Mouse (Mus musculus) liver, embryonic 16.5 days (tissue): Measurements from ENCODE around the gene Gm36028. TPM values are rescaled to one million over a fixed set of nuclear protein-coding genes. Genes with fewer than 3 reads are reported as not detected.

Source experiments
- ATAC-seq: fragments of 200-750 bp; cut with Nextera tagmentation; 2 replicates; pipeline ENCODE4 v1.8.0; 2017; ENCODE audit warnings: low read depth, mild to moderate bottlenecking, moderate number of reproducible peaks, moderate library complexity
- H3K27ac ChIP-seq: fragments of 300-500 bp; sonication (generic); 2 replicates; pipeline ENCODE4 v1.5.1; 2014; ENCODE audit warnings: mild to moderate bottlenecking, low read length
- H3K27me3 ChIP-seq: fragments of 300-500 bp; sonication (generic); 2 replicates; pipeline ENCODE4 v1.6.1; 2014; ENCODE audit warnings: low read depth, low read length, mixed read lengths; ENCODE audit not compliant: control insufficient read depth, insufficient read depth
- H3K36me3 ChIP-seq: fragments of 300-500 bp; sonication (generic); 2 replicates; pipeline ENCODE4 v1.6.1; 2014; ENCODE audit warnings: mild to moderate bottlenecking; ENCODE audit not compliant: control insufficient read depth, insufficient read depth
- H3K4me1 ChIP-seq: fragments of 300-500 bp; sonication (generic); 2 replicates; pipeline ENCODE4 v1.6.1; 2014; ENCODE audit warnings: low read depth, low read length, mixed read lengths; ENCODE audit not compliant: control insufficient read depth
- H3K4me2 ChIP-seq: fragments of 300-500 bp; sonication (generic); 2 replicates; pipeline ENCODE4 v1.6.1; 2014; ENCODE audit warnings: low read depth, low read length, mixed read lengths
- H3K4me3 ChIP-seq: fragments of 300-500 bp; sonication (generic); 2 replicates; pipeline ENCODE4 v1.5.1; 2014; ENCODE audit warnings: low read depth, mild to moderate bottlenecking, low read length
- H3K9ac ChIP-seq: fragments of 300-500 bp; sonication (generic); 2 replicates; pipeline ENCODE4 v1.6.1; 2014; ENCODE audit warnings: low read depth, low read length
- H3K9me3 ChIP-seq: fragments of 300-500 bp; sonication (generic); replicated peaks from 2 replicates; pipeline ENCODE4 v1.6.1; 2016; ENCODE audit warnings: low read length; ENCODE audit not compliant: control insufficient read depth
- WGBS: fragments of 180-500 bp; shearing (Covaris S2); extraction: QIAGEN DNeasy Blood & Tissue Kit; methylation state at CpG from one replicate; pipeline ENCODE4 v1.1.7; 2014; ENCODE audit not compliant: insufficient replicate concordance; 5-methylcytosine and 5-hydroxymethylcytosine counted together
- polyA plus RNA-seq: library from polyadenylated mRNA; unstranded; fragments of >200 nt; fragmentation: Nextera tagmentation; extraction: Ambion mirVana; gene quantifications from 2 replicates; pipeline ENCODE4 v1.2.1, GENCODE M21; 2015

The Gm36028 gene
- polyA plus RNA-seq, 1 experiment from 2014 or later: 0.07 TPM

- no peak overlapping the region for H3K27ac ChIP-seq
- no peak overlapping the region for H3K4me3 ChIP-seq
- no peaks in the 10 kb centered on the region for H3K9me3 ChIP-seq
- no peak for ATAC-seq
- no peak overlapping the region for H3K9ac ChIP-seq
- 70% methylated on average over 8 of the region's 8 CpGs for WGBS
- H3K4me2 ChIP-seq: no peak overlapping the region
- H3K36me3 ChIP-seq: no peaks in the 10 kb centered on the region
- H3K27me3 ChIP-seq: no peaks in the 10 kb centered on the region
- peaks cover 2% of the 10 kb centered on the region; the same call in 1 of the 2 replicates for H3K4me1 ChIP-seq
Measured at GRCm38 (mm10) chr16:37811874-37812273, 49.1 kb downstream of the Gm36028 start.

GRCm38 (mm10) chr16:37809623-37809992, 51.3 kb downstream of the Gm36028 start:
- no peak for ATAC-seq

GRCm38 (mm10) chr16:37808866-37809622, 51.9 kb downstream of the Gm36028 start:
- peaks cover 2% of the 10 kb centered on the region; the same call in 1 of the 2 replicates for H3K4me1 ChIP-seq
- no peak for ATAC-seq
- no peak overlapping the region for H3K9ac ChIP-seq
- no peaks in the 10 kb centered on the region for H3K27me3 ChIP-seq
- H3K27ac ChIP-seq: no peak overlapping the region
- H3K36me3 ChIP-seq: no peaks in the 10 kb centered on the region
- no peak overlapping the region for H3K4me2 ChIP-seq
- H3K9me3 ChIP-seq: no peaks in the 10 kb centered on the region
- 56% methylated on average over 10 of the region's 10 CpGs for WGBS
- H3K4me3 ChIP-seq: no peak overlapping the region

More at GRCm38 (mm10) chr16:37809623-37809992, 51.3 kb downstream of the Gm36028 start:
- Histone ChIP-seq H3K27me3 (no peaks in the 10 kb centered on the region), H3K4me1 (peaks cover 2% of the 10 kb centered on the region; the same call in 1 of the 2 replicates), H3K4me2 (no peak overlapping the region), H3K36me3 (no peaks in the 10 kb centered on the region), H3K9me3 (no peaks in the 10 kb centered on the region), H3K27ac (no peak overlapping the region), H3K4me3 (no peak overlapping the region), H3K9ac (no peak overlapping the region)
- WGBS: 63% methylated on average over 6 of the region's 6 CpGs

GRCm38 (mm10) chr16:37807269-37807668, 53.7 kb downstream of the Gm36028 start:
- Histone ChIP-seq H3K27me3 (no peaks in the 10 kb centered on the region), H3K36me3 (no peaks in the 10 kb centered on the region), H3K27ac (no peak overlapping the region), H3K9me3 (no peaks in the 10 kb centered on the region), H3K4me1 (no peaks in the 10 kb centered on the region), H3K4me2 (no peak overlapping the region), H3K9ac (no peak overlapping the region), H3K4me3 (no peak overlapping the region)
- no peak for ATAC-seq
- WGBS: 68% methylated on average over 8 of the region's 8 CpGs

GRCm38 (mm10) chr16:37805746-37806495, 55.0 kb downstream of the Gm36028 start:
- no peak overlapping the region for H3K27ac ChIP-seq
- no peaks in the 10 kb centered on the region for H3K4me1 ChIP-seq
- no peaks in the 10 kb centered on the region for H3K27me3 ChIP-seq
- H3K4me2 ChIP-seq: no peak overlapping the region
- H3K36me3 ChIP-seq: no peaks in the 10 kb centered on the region
- no peak overlapping the region for H3K9ac ChIP-seq
- H3K4me3 ChIP-seq: no peak overlapping the region
- no peaks in the 10 kb centered on the region for H3K9me3 ChIP-seq
- ATAC-seq: no peak
- WGBS: 63% methylated on average over 3 of the region's 3 CpGs

- no peak overlapping the region for H3K27ac ChIP-seq
- no peaks in the 10 kb centered on the region for H3K9me3 ChIP-seq
- ATAC-seq: no peak
- no peaks in the 10 kb centered on the region for H3K4me1 ChIP-seq
- H3K36me3 ChIP-seq: no peaks in the 10 kb centered on the region
- no peaks in the 10 kb centered on the region for H3K27me3 ChIP-seq
- no peak overlapping the region for H3K9ac ChIP-seq
- H3K4me2 ChIP-seq: no peak overlapping the region
- no peak overlapping the region for H3K4me3 ChIP-seq
- WGBS: 70% methylated on average over 9 of the region's 9 CpGs
Measured at GRCm38 (mm10) chr16:37803387-37803950, 57.5 kb downstream of the Gm36028 start.

- no peaks in the 10 kb centered on the region for H3K27me3 ChIP-seq
- no peak overlapping the region for H3K4me2 ChIP-seq
- no peak for ATAC-seq
- H3K4me1 ChIP-seq: no peaks in the 10 kb centered on the region
- no peak overlapping the region for H3K4me3 ChIP-seq
- no peaks in the 10 kb centered on the region for H3K9me3 ChIP-seq
- WGBS: 53% methylated on average over 4 of the region's 4 CpGs
- no peak overlapping the region for H3K27ac ChIP-seq
- H3K36me3 ChIP-seq: no peaks in the 10 kb centered on the region
- no peak overlapping the region for H3K9ac ChIP-seq
Measured at GRCm38 (mm10) chr16:37802686-37803295, 58.2 kb downstream of the Gm36028 start.

- Histone ChIP-seq H3K4me2 (no peak overlapping the region), H3K9ac (no peak overlapping the region), H3K9me3 (no peaks in the 10 kb centered on the region), H3K4me3 (no peak overlapping the region), H3K36me3 (no peaks in the 10 kb centered on the region), H3K4me1 (no peaks in the 10 kb centered on the region), H3K27me3 (no peaks in the 10 kb centered on the region), H3K27ac (no peak overlapping the region)
- 45% methylated on average over 2 of the region's 2 CpGs for WGBS
- ATAC-seq: no peak
Measured at GRCm38 (mm10) chr16:37801097-37801496, 59.8 kb downstream of the Gm36028 start.
